Mouse (Mus musculus) spleen, adult 2 months (tissue): ENCODE results near the gene Ndufa8.

Experiments used
- CTCF ChIP-seq: fragments of 200-500 bp; IDR thresholded peaks from 2 replicates; pipeline ENCODE4 v1.5.1; 2011; ENCODE audit warnings: mild to moderate bottlenecking, inconsistent platforms; ENCODE audit not compliant: insufficient read depth, insufficient read length, insufficient replicate concordance; ENCODE audit errors: extremely low read depth
- POLR2A ChIP-seq: fragments of 200-500 bp; IDR thresholded peaks from 2 replicates; pipeline ENCODE4 v1.6.1; 2011; ENCODE audit warnings: low read depth, low read length, inconsistent platforms

DNA sequence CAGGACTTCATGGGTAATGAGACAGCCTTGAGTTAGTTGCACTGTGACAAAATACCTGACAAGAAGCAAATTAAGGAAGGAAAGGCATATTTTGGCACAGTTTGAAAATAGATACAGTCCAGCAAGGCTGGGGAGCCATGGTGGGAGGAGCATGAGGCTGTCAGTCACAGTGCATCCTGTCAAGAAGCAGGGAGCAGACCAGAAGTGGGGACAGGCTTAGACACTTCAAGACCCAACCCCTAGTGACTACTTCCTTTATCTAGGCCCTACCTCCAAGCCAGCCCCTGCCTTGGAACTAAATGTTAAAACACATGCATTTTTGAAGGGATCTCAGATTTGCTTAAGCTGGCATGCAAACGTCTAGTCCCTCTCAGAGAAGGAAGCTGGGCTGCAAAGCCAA, 48.8 kb downstream of the Ndufa8 start:
- TF ChIP-seq CTCF: no peak
- no peak for TF ChIP-seq POLR2A
